Mouse (Mus musculus) MEL (cell line): Measurements from ENCODE around the gene Atg14. TPM values are rescaled to one million over a fixed set of nuclear protein-coding genes. Genes with fewer than 3 reads are reported as not detected.

Experiments
- DNase-seq: peaks from one replicate; pipeline ENCODE4 v3.0.0; 2011; ENCODE audit warnings: low read depth, low spot score
- H3K27ac ChIP-seq: 2 replicates; pipeline ENCODE4 v1.5.1; 2012; ENCODE audit warnings: low read depth, mild to moderate bottlenecking, control low read depth, low read length, moderate library complexity; ENCODE audit not compliant: control insufficient read depth
- H3K27me3 ChIP-seq, 2 experiments: fragments of 150-350 bp in 1 of 2; sonication (generic) in 1 of 2; 2 replicates each; pipeline ENCODE4 v1.6.1; 2012; ENCODE audit warnings: low read length in 2 of 2, mild to moderate bottlenecking in 2 of 2, improper control_type of control experiment in 1 of 2, moderate library complexity in 1 of 2; ENCODE audit not compliant: insufficient read depth in 2 of 2, control insufficient read depth in 1 of 2
- H3K36me3 ChIP-seq, 2 experiments: 2 replicates each; pipeline ENCODE4 v1.6.1; 2012 to 2014; ENCODE audit warnings: low read length in 2 of 2, improper control_type of control experiment in 1 of 2, inconsistent platforms in 1 of 2, mild to moderate bottlenecking in 1 of 2; ENCODE audit not compliant: insufficient read depth in 2 of 2, control insufficient read depth in 1 of 2
- H3K4me1 ChIP-seq, 2 experiments: fragments of 150-350 bp in 1 of 2; sonication (generic) in 1 of 2; 2 replicates each; pipeline ENCODE4 v1.6.1; 2012; ENCODE audit warnings: low read length in 2 of 2, improper control_type of control experiment in 1 of 2, mild to moderate bottlenecking in 1 of 2; ENCODE audit not compliant: insufficient read depth in 2 of 2, control insufficient read depth in 1 of 2
- H3K4me3 ChIP-seq, 2 experiments: fragments of 150-350 bp in 1 of 2; sonication (generic) in 1 of 2; 2 replicates each; pipeline ENCODE4 v1.5.1; 2012; ENCODE audit warnings: low read depth in 2 of 2, low read length in 2 of 2, mild to moderate bottlenecking in 2 of 2, moderate library complexity in 2 of 2, control low read depth in 1 of 2, improper control_type of control experiment in 1 of 2; ENCODE audit not compliant: control insufficient read depth in 1 of 2, insufficient read depth in 1 of 2
- H3K79me2 ChIP-seq: 2 replicates; pipeline ENCODE4 v1.6.1; 2012; ENCODE audit warnings: mild to moderate bottlenecking, low read length, moderate library complexity; ENCODE audit not compliant: control insufficient read depth, poor library complexity, insufficient read depth
- H3K9ac ChIP-seq: 2 replicates; pipeline ENCODE4 v1.6.1; 2012; ENCODE audit warnings: low read depth, mild to moderate bottlenecking, control low read depth, low read length, moderate library complexity; ENCODE audit not compliant: control insufficient read depth, poor library complexity, severe bottlenecking
- H3K9me3 ChIP-seq: fragments of 150-350 bp; sonication (generic); replicated peaks from 2 replicates; pipeline ENCODE4 v1.6.1; 2012; ENCODE audit warnings: mild to moderate bottlenecking, low read length, improper control_type of control experiment, moderate library complexity; ENCODE audit not compliant: insufficient read depth
- CHD2 ChIP-seq: IDR thresholded peaks from 2 replicates; pipeline ENCODE4 v1.6.1; 2011; ENCODE audit warnings: low read length, improper control_type of control experiment
- E2F4 ChIP-seq: IDR thresholded peaks from 2 replicates; pipeline ENCODE4 v1.6.1; 2011; ENCODE audit warnings: low read depth, low read length, improper control_type of control experiment, borderline replicate concordance
- ELF1 ChIP-seq: IDR thresholded peaks from 2 replicates; pipeline ENCODE4 v1.6.1; 2014; ENCODE audit warnings: low read depth, mild to moderate bottlenecking, inconsistent platforms, low read length, improper control_type of control experiment, moderate library complexity
- EP300 ChIP-seq, 2 experiments: IDR thresholded peaks; 2 replicates each; pipeline ENCODE4 v1.6.1; 2011; ENCODE audit warnings: improper control_type of control experiment in 2 of 2, low read length in 2 of 2, low read depth in 1 of 2, mild to moderate bottlenecking in 1 of 2
- GABPA ChIP-seq: IDR thresholded peaks from 2 replicates; pipeline ENCODE4 v1.6.1; 2012; ENCODE audit warnings: low read depth, mild to moderate bottlenecking, inconsistent platforms, low read length, improper control_type of control experiment, moderate library complexity
- JUND ChIP-seq: IDR thresholded peaks from 2 replicates; pipeline ENCODE4 v1.6.1; 2011; ENCODE audit warnings: low read depth, mild to moderate bottlenecking, improper control_type of control experiment, low read length
- KAT2A ChIP-seq: conservative IDR thresholded peaks from 2 replicates; pipeline ENCODE4 v1.6.1; 2012; ENCODE audit warnings: low read depth, low read length, improper control_type of control experiment, inconsistent platforms
- MAX ChIP-seq: IDR thresholded peaks from 2 replicates; pipeline ENCODE4 v1.6.1; 2011; ENCODE audit warnings: low read length, improper control_type of control experiment
- MEF2A ChIP-seq: IDR thresholded peaks from 2 replicates; pipeline ENCODE4 v1.6.1; 2014; ENCODE audit warnings: low read depth, mild to moderate bottlenecking, inconsistent platforms, low read length, improper control_type of control experiment; ENCODE audit not compliant: poor library complexity, insufficient replicate concordance, severe bottlenecking; ENCODE audit errors: extremely low read depth
- MXI1 ChIP-seq: IDR thresholded peaks from 2 replicates; pipeline ENCODE4 v1.6.1; 2011; ENCODE audit warnings: mild to moderate bottlenecking, low read depth, low read length, improper control_type of control experiment
- MYB ChIP-seq: IDR thresholded peaks from 2 replicates; pipeline ENCODE4 v1.6.1; 2011; ENCODE audit warnings: mild to moderate bottlenecking, low read depth, low read length, improper control_type of control experiment
- MYC ChIP-seq: IDR thresholded peaks from 2 replicates; pipeline ENCODE4 v1.6.1; 2011; ENCODE audit warnings: low read depth, mild to moderate bottlenecking, low read length, improper control_type of control experiment, moderate library complexity
- NELFE ChIP-seq: IDR thresholded peaks from 2 replicates; pipeline ENCODE4 v1.6.1; 2011; ENCODE audit warnings: low read depth, low read length, improper control_type of control experiment
- NRF1 ChIP-seq: IDR thresholded peaks from 2 replicates; pipeline ENCODE4 v1.6.1; 2014; ENCODE audit warnings: low read depth, mild to moderate bottlenecking, inconsistent platforms, low read length, improper control_type of control experiment, moderate library complexity; ENCODE audit not compliant: poor library complexity, insufficient read depth, severe bottlenecking
- RCOR1 ChIP-seq: IDR thresholded peaks from 2 replicates; pipeline ENCODE4 v1.6.1; 2012; ENCODE audit warnings: low read depth, mild to moderate bottlenecking, inconsistent platforms, low read length, improper control_type of control experiment
- SIN3A ChIP-seq: IDR thresholded peaks from 2 replicates; pipeline ENCODE4 v1.6.1; 2012; ENCODE audit warnings: low read length, improper control_type of control experiment, inconsistent platforms
- SMC3 ChIP-seq: IDR thresholded peaks from 2 replicates; pipeline ENCODE4 v1.6.1; 2011; ENCODE audit warnings: low read depth, low read length, improper control_type of control experiment
- TAL1 ChIP-seq: IDR thresholded peaks from 2 replicates; pipeline ENCODE4 v1.6.1; 2012; ENCODE audit warnings: mild to moderate bottlenecking, inconsistent platforms, low read length, moderate library complexity, mixed read lengths
- TCF12 ChIP-seq: IDR thresholded peaks from 2 replicates; pipeline ENCODE4 v1.6.1; 2014; ENCODE audit warnings: low read depth, mild to moderate bottlenecking, inconsistent platforms, low read length, improper control_type of control experiment, moderate library complexity
- ZMIZ1 ChIP-seq: IDR thresholded peaks from 2 replicates; pipeline ENCODE4 v1.6.1; 2012; ENCODE audit warnings: low read depth, mild to moderate bottlenecking, inconsistent platforms, low read length, improper control_type of control experiment, moderate library complexity
- polyA plus RNA-seq, 2 experiments: library from polyadenylated mRNA; stranded (reverse) in 1 of 2; unstranded in 1 of 2; fragments of >175 nt in 1 of 2; fragments of >200 nt in 1 of 2; gene quantifications; 2 replicates each; pipeline versions ENCODE4 v1.2.1 to v1.2.4; 2012; ENCODE audit warnings: low replicate concordance in 2 of 2, low read depth in 1 of 2; ENCODE audit not compliant: insufficient read length in 2 of 2, insufficient read depth in 1 of 2, missing spikeins in 1 of 2
- total RNA-seq: library from RNA; depleted of rRNA; stranded (reverse); fragments of 300-350 nt; gene quantifications from 2 replicates; pipeline ENCODE4 v1.2.3, GENCODE M21; 2012; rRNA removed

Atg14 gene
- total and polyA plus RNA-seq, 3 experiments, result 3.1 to 5.7 TPM; not detected in 1

DNA sequence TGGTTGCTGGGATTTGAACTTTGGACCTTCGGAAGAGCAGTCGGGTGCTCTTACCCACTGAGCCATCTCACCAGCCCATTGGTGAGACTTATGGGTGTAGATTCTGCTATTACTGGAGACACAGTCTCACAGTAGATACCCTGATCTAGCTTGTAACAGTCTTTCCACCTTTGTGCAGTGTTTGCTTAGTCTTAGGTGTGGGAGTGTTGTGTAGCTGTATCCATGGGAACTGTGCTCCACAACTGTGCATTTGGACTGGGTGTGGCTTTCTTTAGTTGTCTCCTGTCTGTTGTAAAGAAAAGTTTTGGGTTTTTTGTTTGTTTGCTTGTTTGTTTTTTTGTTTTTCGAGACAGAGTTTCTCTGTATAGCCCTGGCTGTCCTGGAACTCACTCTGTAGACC is 74.5 kb downstream of the Atg14 start:
- no peak for TF ChIP-seq MYB
- no peak for TF ChIP-seq E2F4
- no peak for TF ChIP-seq CHD2
- no peak for TF ChIP-seq MAX
- TF ChIP-seq EP300 (IDR thresholded peaks at IDR 0.05; ENCODE audit: low read depth in 1 of 2, low read length in 2 of 2), result no peak
- no peak for TF ChIP-seq KAT2A
- no peak for TF ChIP-seq ELF1
- no peak for TF ChIP-seq MEF2A
- no peak for TF ChIP-seq TCF12
- no peak for TF ChIP-seq RCOR1
- TF ChIP-seq SMC3, result no peak
- no peak for TF ChIP-seq NRF1
- no peak for TF ChIP-seq TAL1
- TF ChIP-seq MYC, result no peak
- TF ChIP-seq, all 39 proteins: peak for 0
- peaks cover 0 to 2% of the 10 kb centered on the region in 2 experiments; a peak in 3 of 4 replicates for H3K36me3 ChIP-seq
- H3K4me3 ChIP-seq, result no peak overlapping the region
- peaks cover 0 to 8% of the 10 kb centered on the region in 2 experiments; a peak in 2 of 4 replicates for H3K4me1 ChIP-seq
- DNase-seq, result no peak
- no peaks in the 10 kb centered on the region for H3K27me3 ChIP-seq
- no peaks in the 10 kb centered on the region for H3K9me3 ChIP-seq
- H3K9ac ChIP-seq, result no peak overlapping the region
- no peak overlapping the region for H3K27ac ChIP-seq
- H3K79me2 ChIP-seq, result peaks cover 1% of the 10 kb centered on the region; the same call in 1 of the 2 replicates

DNA sequence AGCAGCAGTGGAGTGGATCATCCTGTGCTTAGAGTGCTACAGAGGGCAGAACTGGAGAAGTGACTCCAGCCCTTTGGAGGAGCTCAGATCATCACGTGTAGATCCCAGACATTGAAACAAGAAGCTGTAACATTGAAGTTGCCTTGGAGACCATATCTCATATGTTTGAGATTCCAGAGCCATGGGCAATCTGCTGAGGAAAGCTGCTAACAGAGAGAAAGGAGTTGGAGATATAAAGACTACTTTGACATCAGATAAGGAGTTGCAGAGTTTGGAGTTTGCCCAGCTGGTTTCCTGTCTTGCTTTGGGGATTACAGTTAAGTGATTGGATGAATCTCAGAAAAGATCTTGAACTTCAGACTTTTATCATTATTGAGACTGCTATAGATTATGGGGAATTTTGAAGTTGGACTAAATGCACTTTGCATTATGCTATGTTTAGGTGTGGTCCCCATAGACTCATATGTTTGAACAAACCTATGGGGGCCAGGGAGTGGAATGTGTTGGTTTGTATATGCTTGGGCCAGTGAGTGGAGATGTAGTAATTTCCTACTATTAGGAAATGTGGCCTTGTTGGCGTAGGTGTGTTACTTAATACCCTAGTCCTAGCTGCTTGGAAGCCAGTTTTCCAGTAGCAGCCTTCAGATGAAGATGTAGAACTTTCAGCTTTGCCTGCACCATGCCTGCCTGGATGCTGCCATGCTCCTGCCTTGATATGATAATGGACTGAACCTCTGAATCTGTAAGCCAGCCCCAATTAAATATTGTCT is 76.7 kb downstream of the Atg14 start:
- no peaks in the 10 kb centered on the region for H3K9me3 ChIP-seq
- no peak for DNase-seq
- peaks cover 1% of the 10 kb centered on the region; the same call in 1 of the 2 replicates for H3K79me2 ChIP-seq
- no peak overlapping the region for H3K9ac ChIP-seq
- peaks cover 0 to 2% of the 10 kb centered on the region in 2 experiments; a peak in 3 of 4 replicates for H3K36me3 ChIP-seq
- H3K27ac ChIP-seq, result no peak overlapping the region
- no peak for TF ChIP-seq GABPA
- TF ChIP-seq JUND, result no peak
- no peak for TF ChIP-seq ZMIZ1
- no peak for TF ChIP-seq SIN3A
- TF ChIP-seq NELFE, result no peak
- peak; percentile 62; the same call in 1 of the 2 replicates for TF ChIP-seq RCOR1
- TF ChIP-seq MXI1, result no peak
- no peak for TF ChIP-seq NRF1
- no peak overlapping the region for H3K4me3 ChIP-seq
- H3K27me3 ChIP-seq, result no peaks in the 10 kb centered on the region
- peaks cover 0 to 7% of the 10 kb centered on the region in 2 experiments; a peak in 2 of 4 replicates for H3K4me1 ChIP-seq

Other genes with a start within 250 kb of the Atg14 start
- 0.12 TPM in 1 of 2 replicates, not detected in the other for gene Lgals3, start 202.9 kb downstream of the Atg14 start, total RNA-seq
- gene Lgals3, start 202.9 kb downstream of the Atg14 start, polyA plus RNA-seq, result 1 to 10 TPM in 1 of 2 experiments, not detected in 1; 1.8 TPM
- gene Dlgap5, start 152.2 kb downstream of the Atg14 start, total RNA-seq, result 45.0 and 52.0 TPM in 2 replicates
- 10 to 100 TPM; 62.4 to 71.2 TPM for gene Dlgap5, start 152.2 kb downstream of the Atg14 start, polyA plus RNA-seq
- 14.8 and 17.2 TPM in 2 replicates for gene Fbxo34, start 120.2 kb downstream of the Atg14 start, total RNA-seq
- 10 to 100 TPM in 1 of 2 experiments, not detected in 1; 29.5 TPM for gene Fbxo34, start 120.2 kb downstream of the Atg14 start, polyA plus RNA-seq
- gene Ktn1, start 77.8 kb upstream of the Atg14 start, total RNA-seq, result 26.0 and 27.0 TPM in 2 replicates
- gene Ktn1, start 77.8 kb upstream of the Atg14 start, polyA plus RNA-seq, result 100 to 1,000 TPM in 1 of 2 experiments, 10 to 100 TPM in 1; 40.3 to 168 TPM